Mouse (Mus musculus): ENCODE results near the gene Gata1. TPM values are rescaled to one million over a fixed set of nuclear protein-coding genes. Genes with fewer than 3 reads are reported as not detected.
A peak's percentile ranks its signal among the peaks of the same experiment; 100 is the strongest.
"Not testable (repeated sequence)": the region's sequence is repeated elsewhere in the genome, so short reads cannot be mapped to it uniquely, and the experiment has no call there.

Gata1 gene
- polyA plus RNA-seq, 1 experiment from 2014 or later = 0.22 TPM

GRCm38 (mm10) chrX:7919601-7920383 is 58.1 kb downstream of the Gata1 start, which contains the start of gene Pcsk1n:
Pcsk1n (plus strand) TSS chrX:7919822.
- Histone ChIP-seq H3K27me3 (no peaks in the 10 kb centered on the region), H3K4me1 (replicated peaks) (peaks cover 12% of the 10 kb centered on the region; the same call in 1 of the 2 replicates), H3K4me3 (peak within 1 kb of the TSS; percentile 53), H3K36me3 (no peaks in the 10 kb centered on the region; the same call in 1 of the 2 replicates), H3K9me3 (no peaks in the 10 kb centered on the region), H3K9ac (peak within 1 kb of the TSS; percentile 64), H3K27ac (replicated peaks) (peak within 1 kb of the TSS; percentile 85), H3K4me2 (peak within 1 kb of the TSS; percentile 70)
- 15% methylated on average over 29 of the region's 40 CpGs for WGBS
- ATAC-seq (ENCODE audit: low FRiP score, low read depth) = peak; percentile 93

GRCm38 (mm10) chrX:7917960-7918359 is 59.9 kb downstream of the Gata1 start:
- not testable (repeated sequence) for H3K9ac ChIP-seq; H3K4me2 ChIP-seq; H3K27ac ChIP-seq (replicated peaks); H3K36me3 ChIP-seq; H3K4me1 ChIP-seq (replicated peaks); H3K9me3 ChIP-seq; H3K4me3 ChIP-seq; H3K27me3 ChIP-seq; ATAC-seq (ENCODE audit: low FRiP score, low read depth)
- 74% methylated on average over 6 of the region's 6 CpGs for WGBS

- ATAC-seq (ENCODE audit: low FRiP score, low read depth); H3K27ac ChIP-seq (replicated peaks); H3K4me2 ChIP-seq; H3K4me1 ChIP-seq (replicated peaks); H3K4me3 ChIP-seq; H3K36me3 ChIP-seq; H3K9ac ChIP-seq; H3K27me3 ChIP-seq; H3K9me3 ChIP-seq: not testable (repeated sequence)
- 25% methylated on average over 3 of the region's 3 CpGs for WGBS
These were observed 62.2 kb downstream of the Gata1 start for GRCm38 (mm10) chrX:7915669-7916068.

- Histone ChIP-seq H3K27ac (replicated peaks) (no peak overlapping the region), H3K36me3 (no peaks in the 10 kb centered on the region), H3K4me1 (replicated peaks) (no peaks in the 10 kb centered on the region), H3K4me3 (no peak overlapping the region), H3K9ac (no peak overlapping the region), H3K27me3 (no peaks in the 10 kb centered on the region), H3K4me2 (no peak overlapping the region), H3K9me3 (no peaks in the 10 kb centered on the region)
- ATAC-seq (ENCODE audit: low FRiP score, low read depth) = 0 out of 2 replicates have a peak, but pooled peaks have one; percentile 30
- 50% methylated on average over 6 of the region's 6 CpGs for WGBS
These were observed 67.4 kb downstream of the Gata1 start for GRCm38 (mm10) chrX:7910473-7910872.

Other genes starting within 250 kb of the Gata1 start
- 126 and 132 TPM in 2 replicates for gene Praf2, start 249.6 kb downstream of the Gata1 start, polyA plus RNA-seq (2015; fragmentation: Nextera tagmentation; extraction: Ambion mirVana)
- gene Ccdc120, start 227.2 kb downstream of the Gata1 start, polyA plus RNA-seq (2015; fragmentation: Nextera tagmentation; extraction: Ambion mirVana) = 63.2 and 66.1 TPM in 2 replicates
- gene Tfe3, start 215.5 kb downstream of the Gata1 start, polyA plus RNA-seq (2015; fragmentation: Nextera tagmentation; extraction: Ambion mirVana) = 24.1 and 25.5 TPM in 2 replicates
- gene Gripap1, start 188.3 kb downstream of the Gata1 start, polyA plus RNA-seq (2015; fragmentation: Nextera tagmentation; extraction: Ambion mirVana) = 68.0 and 73.8 TPM in 2 replicates
- gene Kcnd1, start 155.8 kb downstream of the Gata1 start, polyA plus RNA-seq (2015; fragmentation: Nextera tagmentation; extraction: Ambion mirVana) = 3.1 and 4.2 TPM in 2 replicates
- gene Otud5, start 136.7 kb downstream of the Gata1 start, polyA plus RNA-seq (2015; fragmentation: Nextera tagmentation; extraction: Ambion mirVana) = 48.1 and 48.3 TPM in 2 replicates
- gene Pim2, start 99.8 kb downstream of the Gata1 start, polyA plus RNA-seq (2015; fragmentation: Nextera tagmentation; extraction: Ambion mirVana) = 24.8 and 25.8 TPM in 2 replicates
- gene Slc35a2, start 94.0 kb downstream of the Gata1 start, polyA plus RNA-seq (2015; fragmentation: Nextera tagmentation; extraction: Ambion mirVana) = 45.7 and 47.7 TPM in 2 replicates
- 199 and 209 TPM in 2 replicates for gene Pqbp1, start 78.8 kb downstream of the Gata1 start, polyA plus RNA-seq (2015; fragmentation: Nextera tagmentation; extraction: Ambion mirVana)
- gene Timm17b, start 78.7 kb downstream of the Gata1 start, polyA plus RNA-seq (2015; fragmentation: Nextera tagmentation; extraction: Ambion mirVana) = 155 and 158 TPM in 2 replicates
- gene Gm10491, start 70.2 kb downstream of the Gata1 start, polyA plus RNA-seq (2015; fragmentation: Nextera tagmentation; extraction: Ambion mirVana) = not detected in 2 replicates
- gene Gm10490, start 68.5 kb downstream of the Gata1 start, polyA plus RNA-seq (2015; fragmentation: Nextera tagmentation; extraction: Ambion mirVana) = not detected in 2 replicates
- 294 and 338 TPM in 2 replicates for gene Pcsk1n, start 58.2 kb downstream of the Gata1 start, polyA plus RNA-seq (2015; fragmentation: Nextera tagmentation; extraction: Ambion mirVana)
- gene Eras, start 49.5 kb downstream of the Gata1 start, polyA plus RNA-seq (2015; fragmentation: Nextera tagmentation; extraction: Ambion mirVana) = 0.14 TPM in 1 of 2 replicates, not detected in the other
- 68.0 and 73.6 TPM in 2 replicates for gene Hdac6, start 30.2 kb downstream of the Gata1 start, polyA plus RNA-seq (2015; fragmentation: Nextera tagmentation; extraction: Ambion mirVana)
- 0.25 and 0.79 TPM in 2 replicates for gene Glod5, start 40.4 kb upstream of the Gata1 start, polyA plus RNA-seq (2015; fragmentation: Nextera tagmentation; extraction: Ambion mirVana)
- 40.5 and 40.6 TPM in 2 replicates for gene Suv39h1, start 96.7 kb upstream of the Gata1 start, polyA plus RNA-seq (2015; fragmentation: Nextera tagmentation; extraction: Ambion mirVana)
- 0.07 and 0.13 TPM in 2 replicates for gene Was, start 112.4 kb upstream of the Gata1 start, polyA plus RNA-seq (2015; fragmentation: Nextera tagmentation; extraction: Ambion mirVana)
- gene Wdr13, start 154.8 kb upstream of the Gata1 start, polyA plus RNA-seq (2015; fragmentation: Nextera tagmentation; extraction: Ambion mirVana) = 60.2 and 65.5 TPM in 2 replicates
- gene Rbm3, start 167.8 kb upstream of the Gata1 start, polyA plus RNA-seq (2015; fragmentation: Nextera tagmentation; extraction: Ambion mirVana) = 289 and 303 TPM in 2 replicates
- 22.7 and 25.7 TPM in 2 replicates for gene Tbc1d25, start 198.1 kb upstream of the Gata1 start, polyA plus RNA-seq (2015; fragmentation: Nextera tagmentation; extraction: Ambion mirVana)
- 29.9 and 32.9 TPM in 2 replicates for gene Ebp, start 215.4 kb upstream of the Gata1 start, polyA plus RNA-seq (2015; fragmentation: Nextera tagmentation; extraction: Ambion mirVana)
- gene Porcn, start 228.5 kb upstream of the Gata1 start, polyA plus RNA-seq (2015; fragmentation: Nextera tagmentation; extraction: Ambion mirVana) = 47.0 and 52.9 TPM in 2 replicates

All from hindbrain, embryonic 15.5 days (tissue).